Mouse (Mus musculus) erythroblast, embryonic 14.5 days (primary cell): ENCODE measurements around the gene Rab1a. TPM values are rescaled to one million over a fixed set of nuclear protein-coding genes. Genes with fewer than 3 reads are reported as not detected.
"Not testable (repeated sequence)": the region's sequence is repeated elsewhere in the genome, so short reads cannot be mapped to it uniquely, and the experiment has no call there.

Experiments used
- H3K27me3 ChIP-seq: 2 replicates; pipeline ENCODE4 v1.6.1; 2012; ENCODE audit warnings: inconsistent platforms; ENCODE audit not compliant: control insufficient read depth
- H3K36me3 ChIP-seq: 2 replicates; pipeline ENCODE4 v1.6.1; 2012; ENCODE audit warnings: mild to moderate bottlenecking, inconsistent platforms; ENCODE audit not compliant: control insufficient read depth
- H3K4me1 ChIP-seq: 2 replicates; pipeline ENCODE4 v1.6.1; 2012; ENCODE audit warnings: inconsistent platforms; ENCODE audit not compliant: control insufficient read depth
- H3K4me3 ChIP-seq: replicated peaks from 2 replicates; pipeline ENCODE3; 2012; ENCODE audit warnings: moderate library complexity, mild to moderate bottlenecking, inconsistent platforms
- H3K9me3 ChIP-seq: 2 replicates; pipeline ENCODE4 v1.6.1; 2012; ENCODE audit warnings: low read length, inconsistent platforms, mixed read lengths; ENCODE audit not compliant: control insufficient read depth
- GATA1 ChIP-seq: IDR thresholded peaks from 2 replicates; pipeline ENCODE4 v1.6.1; 2012; ENCODE audit warnings: low read length, inconsistent platforms, mixed read lengths
- TAL1 ChIP-seq: IDR thresholded peaks from 3 replicates; pipeline ENCODE4 v1.6.1; 2012; ENCODE audit warnings: low read length, inconsistent platforms, mixed read lengths
- polyA plus RNA-seq: library from polyadenylated mRNA; stranded (reverse); fragments of >175 nt; gene quantifications from 2 replicates; pipeline ENCODE4 v1.2.3, GENCODE M21; 2012

The Rab1a gene
- 2.3 and 2.8 TPM in 2 replicates for polyA plus RNA-seq

GRCm38 (mm10) chr11:20200713-20201575 lies at the start of gene Rab1a:
TSS of gene Rab1a (plus strand) at chr11:20201432.
- H3K4me3 ChIP-seq = peak within 1 kb of the TSS; percentile 89
- no peaks in the 10 kb centered on the region for H3K9me3 ChIP-seq
- no peaks in the 10 kb centered on the region for H3K27me3 ChIP-seq
- TF ChIP-seq GATA1 (no peak), TAL1 (no peak)
- H3K4me1 ChIP-seq = peaks cover 45% of the 10 kb centered on the region
- H3K36me3 ChIP-seq = peaks cover 21% of the 10 kb centered on the region

GRCm38 (mm10) chr11:20152107-20152901 lies 48.9 kb upstream of the Rab1a start:
- Histone ChIP-seq H3K9me3 (no peaks in the 10 kb centered on the region), H3K27me3 (no peaks in the 10 kb centered on the region), H3K4me1 (no peaks in the 10 kb centered on the region), H3K36me3 (no peaks in the 10 kb centered on the region), H3K4me3 (no peak overlapping the region)
- TF ChIP-seq GATA1 (no peak), TAL1 (no peak)

- not testable (repeated sequence) for H3K4me3 ChIP-seq, H3K4me1 ChIP-seq, H3K9me3 ChIP-seq, H3K36me3 ChIP-seq, H3K27me3 ChIP-seq
Measured at GRCm38 (mm10) chr11:20153542-20153941, 47.7 kb upstream of the Rab1a start.

- Histone ChIP-seq H3K4me1 (no peaks in the 10 kb centered on the region; the same call in 1 of the 2 replicates), H3K4me3 (no peak overlapping the region), H3K9me3 (no peaks in the 10 kb centered on the region), H3K36me3 (no peaks in the 10 kb centered on the region), H3K27me3 (no peaks in the 10 kb centered on the region)
- no peak for TF ChIP-seq TAL1
- no peak for TF ChIP-seq GATA1
Measured at GRCm38 (mm10) chr11:20158879-20159278, 42.4 kb upstream of the Rab1a start.

GRCm38 (mm10) chr11:20164979-20165867 lies 36.0 kb upstream of the Rab1a start:
- Histone ChIP-seq H3K9me3 (no peaks in the 10 kb centered on the region), H3K4me1 (no peaks in the 10 kb centered on the region; the same call in 1 of the 2 replicates), H3K4me3 (no peak overlapping the region), H3K36me3 (no peaks in the 10 kb centered on the region), H3K27me3 (no peaks in the 10 kb centered on the region)
- no peak for TF ChIP-seq GATA1
- TF ChIP-seq TAL1 = no peak

GRCm38 (mm10) chr11:20165991-20166390 lies 35.2 kb upstream of the Rab1a start:
- no peaks in the 10 kb centered on the region for H3K36me3 ChIP-seq
- H3K27me3 ChIP-seq = no peaks in the 10 kb centered on the region
- no peaks in the 10 kb centered on the region; the same call in 1 of the 2 replicates for H3K4me1 ChIP-seq
- no peak for TF ChIP-seq GATA1
- no peak for TF ChIP-seq TAL1
- H3K9me3 ChIP-seq = no peaks in the 10 kb centered on the region
- no peak overlapping the region for H3K4me3 ChIP-seq

- not testable (repeated sequence) for H3K9me3 ChIP-seq, H3K27me3 ChIP-seq, H3K4me3 ChIP-seq, H3K36me3 ChIP-seq, H3K4me1 ChIP-seq
Measured at GRCm38 (mm10) chr11:20166476-20166875, 34.8 kb upstream of the Rab1a start.

GRCm38 (mm10) chr11:20168972-20169371 lies 32.3 kb upstream of the Rab1a start:
- no peaks in the 10 kb centered on the region for H3K36me3 ChIP-seq
- no peaks in the 10 kb centered on the region for H3K9me3 ChIP-seq
- no peaks in the 10 kb centered on the region for H3K27me3 ChIP-seq
- no peaks in the 10 kb centered on the region for H3K4me1 ChIP-seq
- TF ChIP-seq GATA1 (no peak), TAL1 (no peak)
- no peak overlapping the region for H3K4me3 ChIP-seq

GRCm38 (mm10) chr11:20187271-20187670 lies 14.0 kb upstream of the Rab1a start:
- TF ChIP-seq GATA1 (no peak), TAL1 (no peak)
- no peaks in the 10 kb centered on the region for H3K27me3 ChIP-seq
- H3K4me3 ChIP-seq = no peak overlapping the region
- H3K36me3 ChIP-seq = no peaks in the 10 kb centered on the region
- H3K9me3 ChIP-seq = peaks cover 4% of the 10 kb centered on the region; the same call in 1 of the 2 replicates
- no peaks in the 10 kb centered on the region for H3K4me1 ChIP-seq
